Mouse (Mus musculus): ENCODE measurements around the gene Foxj2. TPM values are rescaled to one million over a fixed set of nuclear protein-coding genes. Genes with fewer than 3 reads are reported as not detected.

The Foxj2 gene
- polyA plus RNA-seq (2015; fragmentation: Nextera tagmentation; extraction: Ambion mirVana), result 4.9 and 6.2 TPM in 2 replicates

DNA sequence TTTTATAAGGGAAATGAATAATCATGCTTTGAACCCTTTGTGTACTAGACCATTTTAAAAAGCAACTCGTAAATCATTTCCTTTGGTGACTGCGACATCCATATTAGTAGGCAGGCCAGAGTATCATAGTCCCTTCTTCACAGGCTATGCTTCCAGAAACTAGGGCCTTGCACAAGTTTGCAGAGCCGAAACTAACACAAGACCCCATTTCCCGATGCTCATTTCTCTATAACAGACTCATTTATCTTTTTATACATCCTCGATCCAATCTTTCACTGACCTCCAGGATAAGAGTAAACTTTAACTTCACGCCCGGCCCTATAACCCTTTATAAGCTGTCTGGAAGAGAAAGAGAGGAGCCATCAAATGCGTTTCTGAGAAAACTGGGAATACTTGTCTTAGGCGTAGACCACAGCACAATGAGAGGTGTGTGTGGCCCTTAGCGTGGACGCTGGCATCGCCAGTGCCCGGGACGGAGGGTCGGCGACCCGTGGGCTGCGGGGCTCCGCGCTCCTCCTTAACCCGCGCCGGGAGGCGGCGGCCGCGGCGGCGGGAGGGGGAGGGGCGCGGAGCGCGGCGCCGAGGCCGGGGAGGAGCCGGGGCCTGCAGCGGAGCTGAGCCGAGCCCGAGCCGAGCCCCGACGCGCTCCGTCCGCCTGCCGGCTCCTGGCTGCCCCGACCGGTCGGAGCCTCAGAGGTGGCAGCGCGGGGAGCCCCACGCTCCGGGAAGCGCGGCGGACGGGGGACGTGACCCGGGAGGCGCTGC lies at the start of gene Foxj2:
TSS of gene Foxj2 (plus strand) at position 609 of the 765 bp plus-strand sequence.
- H3K4me3 ChIP-seq (replicated peaks), result peak within 1 kb of the TSS; percentile 93
- peak within 1 kb of the TSS; percentile 95 for H3K9ac ChIP-seq (replicated peaks)
- peak; percentile 85 for ATAC-seq
- peaks cover 8% of the 10 kb centered on the region; the same call in 1 of the 2 replicates for H3K27me3 ChIP-seq
- H3K4me2 ChIP-seq (replicated peaks), result peak within 1 kb of the TSS; percentile 88
- no peaks in the 10 kb centered on the region for H3K9me3 ChIP-seq
- H3K36me3 ChIP-seq, result no peaks in the 10 kb centered on the region
- peak within 1 kb of the TSS; percentile 64; the same call in 1 of the 2 replicates for H3K27ac ChIP-seq
- peaks cover 32% of the 10 kb centered on the region for H3K4me1 ChIP-seq (replicated peaks)
- WGBS, result 2% methylated on average over 40 of the region's 61 CpGs

DNA sequence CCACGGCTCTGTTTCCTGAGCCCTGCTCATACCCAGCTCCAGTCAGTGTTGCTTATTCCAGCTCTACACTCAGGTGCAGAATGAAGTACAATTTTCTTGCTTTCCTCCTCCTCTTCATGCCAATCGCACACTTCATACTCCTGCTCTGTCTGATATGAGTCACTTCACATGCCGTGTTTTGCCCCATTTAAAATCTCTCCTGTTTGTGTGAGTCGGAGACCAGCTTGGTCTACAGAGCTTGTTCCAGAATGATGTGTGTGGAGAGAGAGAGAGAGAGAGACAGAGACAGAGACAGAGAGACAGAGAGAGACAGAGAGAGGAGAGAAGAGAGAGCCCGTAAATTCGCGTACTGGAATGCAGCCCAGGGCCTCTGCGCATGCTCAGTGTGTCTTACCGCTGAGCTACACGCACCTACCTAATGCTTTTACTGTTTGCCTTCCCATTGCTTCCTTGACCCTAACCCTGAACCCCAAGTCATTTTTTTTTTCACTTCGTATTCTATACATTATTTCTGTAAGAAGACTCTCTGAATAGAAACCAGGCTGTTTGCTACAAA lies 48.9 kb upstream of the Foxj2 start:
- no peak overlapping the region for H3K4me2 ChIP-seq (replicated peaks)
- H3K4me3 ChIP-seq (replicated peaks), result no peak overlapping the region
- no peak overlapping the region for H3K9ac ChIP-seq (replicated peaks)
- no peaks in the 10 kb centered on the region for H3K36me3 ChIP-seq
- H3K9me3 ChIP-seq, result no peaks in the 10 kb centered on the region
- WGBS, result 93% methylated on average over 11 of the region's 11 CpGs
- no peak for ATAC-seq
- H3K4me1 ChIP-seq (replicated peaks), result peaks cover 22% of the 10 kb centered on the region
- H3K27ac ChIP-seq, result no peak overlapping the region
- no peaks in the 10 kb centered on the region for H3K27me3 ChIP-seq

DNA sequence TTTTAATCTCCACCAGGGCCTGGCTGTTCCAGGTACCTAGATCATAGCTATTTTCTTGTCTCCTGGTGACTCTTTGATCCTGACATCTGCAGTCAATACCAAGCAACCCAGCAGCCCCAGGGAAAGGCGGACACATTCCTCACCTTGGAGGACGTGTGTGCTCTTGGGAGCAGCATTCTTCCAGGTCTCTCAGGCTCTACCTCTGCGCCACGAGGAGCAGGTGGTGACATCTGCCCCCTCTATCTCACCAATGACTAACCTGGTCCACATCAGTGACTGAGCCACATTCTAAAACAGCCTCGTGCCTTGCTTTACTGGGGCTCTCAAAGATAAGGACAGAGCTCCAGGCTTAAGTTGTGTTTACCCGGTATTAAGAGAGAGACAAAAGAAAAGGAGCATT lies 47.0 kb upstream of the Foxj2 start:
- H3K4me1 ChIP-seq (replicated peaks), result peaks cover 14% of the 10 kb centered on the region
- no peak overlapping the region for H3K4me3 ChIP-seq (replicated peaks)
- no peak for ATAC-seq
- H3K27ac ChIP-seq, result no peak overlapping the region
- WGBS, result 53% methylated on average over 6 of the region's 6 CpGs
- H3K9me3 ChIP-seq, result no peaks in the 10 kb centered on the region
- H3K27me3 ChIP-seq, result no peaks in the 10 kb centered on the region
- no peaks in the 10 kb centered on the region for H3K36me3 ChIP-seq
- H3K4me2 ChIP-seq (replicated peaks), result no peak overlapping the region
- H3K9ac ChIP-seq (replicated peaks), result no peak overlapping the region

DNA sequence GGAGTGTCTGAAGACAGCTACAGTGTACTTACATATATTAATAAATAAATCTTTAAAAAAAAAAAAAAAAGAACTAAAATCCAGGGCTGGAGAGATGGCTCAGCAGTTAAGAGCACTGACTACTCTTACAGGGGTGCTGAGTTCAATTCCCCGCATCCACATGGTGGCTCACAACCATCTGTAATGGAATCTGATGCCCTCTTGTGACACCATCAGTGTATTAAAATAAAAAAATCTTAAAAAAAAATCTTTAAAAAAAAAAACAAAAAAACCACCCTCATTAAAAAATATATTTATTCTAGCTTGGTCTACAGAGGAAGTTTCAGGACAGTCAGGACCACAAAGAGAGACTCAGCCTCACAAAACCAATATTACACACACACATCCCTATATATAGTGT lies 45.4 kb upstream of the Foxj2 start:
- H3K4me3 ChIP-seq (replicated peaks), result no peak overlapping the region
- no peaks in the 10 kb centered on the region for H3K27me3 ChIP-seq
- peaks cover 14% of the 10 kb centered on the region for H3K4me1 ChIP-seq (replicated peaks)
- H3K9me3 ChIP-seq, result no peaks in the 10 kb centered on the region
- H3K27ac ChIP-seq, result no peak overlapping the region
- H3K9ac ChIP-seq (replicated peaks), result no peak overlapping the region
- no peak overlapping the region for H3K4me2 ChIP-seq (replicated peaks)
- no peak for ATAC-seq
- H3K36me3 ChIP-seq, result no peaks in the 10 kb centered on the region
- 96% methylated on average over 1 of the region's 1 CpGs for WGBS

DNA sequence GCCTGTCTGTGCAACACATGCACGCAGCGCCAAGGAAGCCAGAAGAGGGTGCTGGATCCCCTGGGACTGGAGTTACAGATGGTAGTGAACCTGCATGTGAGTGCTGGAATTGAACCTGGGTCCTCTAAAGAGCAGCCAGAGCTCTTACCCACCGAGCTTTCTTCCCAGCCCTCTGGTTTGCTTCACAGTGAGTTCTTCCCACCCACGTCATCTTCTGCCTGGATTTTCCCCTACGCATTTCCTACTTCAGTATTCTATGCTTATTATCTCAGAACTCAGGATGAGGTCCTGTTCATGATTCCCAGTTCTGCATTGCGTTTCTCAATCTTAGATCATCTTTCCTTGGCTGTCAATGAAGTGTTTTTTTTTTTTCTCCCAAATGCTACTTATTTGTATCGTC lies 43.7 kb upstream of the Foxj2 start:
- WGBS, result 85% methylated on average over 7 of the region's 7 CpGs

DNA sequence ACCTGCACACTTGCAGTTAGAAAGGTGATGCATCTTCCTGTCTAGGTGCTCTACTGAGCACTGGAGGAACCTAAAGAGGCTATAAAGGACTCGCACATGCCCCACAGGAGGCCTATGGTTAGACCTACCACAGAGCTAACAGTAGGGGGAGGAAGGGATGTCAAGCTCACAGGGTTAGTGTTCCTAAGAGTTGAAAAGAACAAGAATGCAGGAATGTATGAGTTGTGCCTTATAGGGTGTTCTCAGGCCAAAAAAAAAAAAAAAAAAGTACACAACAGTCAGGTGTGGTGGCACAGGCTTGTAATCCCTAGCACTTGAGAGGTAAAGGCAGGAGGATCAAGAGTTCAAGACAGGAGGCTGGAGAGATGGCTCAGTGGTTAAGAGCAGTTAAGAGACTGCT lies 39.8 kb upstream of the Foxj2 start:
- Histone ChIP-seq H3K4me2 (replicated peaks) (no peak overlapping the region), H3K4me1 (replicated peaks) (no peaks in the 10 kb centered on the region), H3K9ac (replicated peaks) (no peak overlapping the region), H3K36me3 (no peaks in the 10 kb centered on the region), H3K27me3 (no peaks in the 10 kb centered on the region), H3K9me3 (no peaks in the 10 kb centered on the region), H3K27ac (no peak overlapping the region), H3K4me3 (replicated peaks) (no peak overlapping the region)
- 57% methylated on average over 1 of the region's 1 CpGs for WGBS
- ATAC-seq, result no peak

More for the DNA sequence above, 43.7 kb upstream of the Foxj2 start:
- H3K9me3 ChIP-seq, result no peaks in the 10 kb centered on the region
- no peak for ATAC-seq
- H3K27me3 ChIP-seq, result no peaks in the 10 kb centered on the region
- no peaks in the 10 kb centered on the region for H3K4me1 ChIP-seq (replicated peaks)
- no peaks in the 10 kb centered on the region for H3K36me3 ChIP-seq
- no peak overlapping the region for H3K9ac ChIP-seq (replicated peaks)
- H3K4me2 ChIP-seq (replicated peaks), result no peak overlapping the region
- no peak overlapping the region for H3K4me3 ChIP-seq (replicated peaks)
- H3K27ac ChIP-seq, result no peak overlapping the region

DNA sequence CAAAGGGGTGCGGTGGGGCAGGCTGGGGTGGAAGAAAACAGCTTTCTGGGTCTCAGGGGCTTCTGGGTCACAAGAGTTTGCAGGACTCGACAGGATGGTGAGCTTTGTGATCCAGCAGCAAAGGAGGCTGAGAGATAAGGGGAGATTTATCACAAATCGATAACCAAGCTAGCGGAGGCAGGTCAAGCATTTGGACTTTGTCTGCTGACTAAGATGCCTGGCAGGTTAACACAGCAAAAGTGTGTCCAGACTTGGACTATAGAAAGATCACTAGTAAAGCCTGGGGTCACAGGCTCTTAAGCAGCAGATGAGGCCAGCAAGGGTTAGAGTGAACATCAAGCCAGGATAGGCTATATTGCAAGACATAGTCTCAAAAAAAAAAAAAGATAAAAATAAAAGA lies 38.5 kb upstream of the Foxj2 start:
- no peaks in the 10 kb centered on the region for H3K27me3 ChIP-seq

DNA sequence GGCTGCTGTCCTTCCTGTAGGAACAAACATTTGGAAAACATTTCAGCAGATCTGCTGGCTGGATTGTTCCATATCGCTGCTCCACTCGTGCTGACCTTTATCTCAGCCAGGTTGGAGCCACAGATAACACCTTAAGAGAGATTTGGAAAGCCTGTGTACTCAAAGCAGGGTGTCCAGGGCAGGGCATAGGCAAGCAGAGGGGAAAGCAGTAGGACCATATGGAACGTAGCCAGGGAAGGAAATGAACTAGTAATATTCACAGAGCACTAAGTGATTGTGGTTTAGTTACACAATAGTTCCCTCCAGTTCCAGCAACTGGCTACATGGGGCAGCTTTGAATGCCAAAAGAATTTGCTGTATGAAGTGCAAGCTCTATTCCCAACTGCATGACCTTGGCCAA lies 37.5 kb upstream of the Foxj2 start:
- 79% methylated on average over 3 of the region's 3 CpGs for WGBS
- Histone ChIP-seq H3K27ac (no peak overlapping the region), H3K4me2 (replicated peaks) (no peak overlapping the region), H3K4me3 (replicated peaks) (no peak overlapping the region), H3K36me3 (no peaks in the 10 kb centered on the region), H3K4me1 (replicated peaks) (no peaks in the 10 kb centered on the region), H3K27me3 (no peaks in the 10 kb centered on the region), H3K9me3 (no peaks in the 10 kb centered on the region), H3K9ac (replicated peaks) (no peak overlapping the region)
- ATAC-seq, result no peak

More for the DNA sequence above, 38.5 kb upstream of the Foxj2 start:
- no peaks in the 10 kb centered on the region for H3K36me3 ChIP-seq
- ATAC-seq, result no peak
- H3K27ac ChIP-seq, result no peak overlapping the region
- H3K4me1 ChIP-seq (replicated peaks), result no peaks in the 10 kb centered on the region
- WGBS, result 76% methylated on average over 4 of the region's 4 CpGs
- H3K4me2 ChIP-seq (replicated peaks), result no peak overlapping the region
- no peak overlapping the region for H3K9ac ChIP-seq (replicated peaks)
- no peak overlapping the region for H3K4me3 ChIP-seq (replicated peaks)
- no peaks in the 10 kb centered on the region for H3K9me3 ChIP-seq

DNA sequence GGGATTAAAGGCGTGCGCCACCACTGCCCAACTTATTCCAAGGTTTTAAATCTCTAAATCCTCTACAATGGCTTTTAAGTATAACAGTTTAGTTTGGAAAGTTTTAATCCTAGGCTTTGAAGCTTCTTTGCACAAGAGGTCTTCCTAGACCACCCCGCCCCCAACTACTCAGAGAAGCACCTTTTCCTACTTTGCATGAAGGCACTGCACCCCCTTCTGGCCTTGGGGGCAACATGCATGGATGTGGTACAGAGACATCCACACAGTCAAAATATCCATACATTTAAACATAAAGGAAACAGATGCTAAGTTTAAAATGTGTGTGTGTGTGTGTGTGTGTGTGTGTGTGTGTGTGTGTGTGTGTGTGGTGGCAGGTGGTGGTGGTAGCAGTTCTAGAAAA lies 34.8 kb upstream of the Foxj2 start:
- H3K4me1 ChIP-seq (replicated peaks), result no peaks in the 10 kb centered on the region
- no peaks in the 10 kb centered on the region for H3K27me3 ChIP-seq
- H3K36me3 ChIP-seq, result no peaks in the 10 kb centered on the region
- H3K9me3 ChIP-seq, result no peaks in the 10 kb centered on the region
- ATAC-seq, result no peak
- no peak overlapping the region for H3K27ac ChIP-seq
- H3K4me3 ChIP-seq (replicated peaks), result no peak overlapping the region
- H3K4me2 ChIP-seq (replicated peaks), result no peak overlapping the region
- 96% methylated on average over 3 of the region's 3 CpGs for WGBS
- H3K9ac ChIP-seq (replicated peaks), result no peak overlapping the region

DNA sequence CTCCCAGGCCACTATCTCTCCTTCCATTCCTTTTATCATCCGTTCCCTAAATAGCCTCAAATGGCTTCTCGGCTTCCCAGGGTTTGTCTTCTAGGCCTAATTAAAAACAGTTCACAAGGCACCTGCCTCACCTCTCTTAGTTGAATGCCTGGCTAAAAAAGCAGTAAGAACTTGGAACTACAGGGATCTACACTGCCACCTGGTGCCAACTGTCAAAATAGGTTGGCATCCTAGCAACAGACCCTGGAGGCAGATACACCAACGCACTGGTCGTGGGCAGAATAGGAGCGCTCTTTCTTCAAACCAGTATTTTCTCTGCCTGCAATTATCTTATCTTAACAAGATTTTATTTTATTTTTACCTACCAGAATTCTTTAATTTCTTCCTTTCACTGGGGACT lies 33.4 kb upstream of the Foxj2 start:
- H3K27me3 ChIP-seq, result no peaks in the 10 kb centered on the region
- no peaks in the 10 kb centered on the region for H3K9me3 ChIP-seq
- ATAC-seq, result peak; percentile 79
- no peaks in the 10 kb centered on the region for H3K4me1 ChIP-seq (replicated peaks)
- H3K27ac ChIP-seq, result no peak overlapping the region
- H3K36me3 ChIP-seq, result no peaks in the 10 kb centered on the region
- H3K9ac ChIP-seq (replicated peaks), result no peak overlapping the region
- no peak overlapping the region for H3K4me2 ChIP-seq (replicated peaks)
- H3K4me3 ChIP-seq (replicated peaks), result no peak overlapping the region
- 36% methylated on average over 5 of the region's 5 CpGs for WGBS

DNA sequence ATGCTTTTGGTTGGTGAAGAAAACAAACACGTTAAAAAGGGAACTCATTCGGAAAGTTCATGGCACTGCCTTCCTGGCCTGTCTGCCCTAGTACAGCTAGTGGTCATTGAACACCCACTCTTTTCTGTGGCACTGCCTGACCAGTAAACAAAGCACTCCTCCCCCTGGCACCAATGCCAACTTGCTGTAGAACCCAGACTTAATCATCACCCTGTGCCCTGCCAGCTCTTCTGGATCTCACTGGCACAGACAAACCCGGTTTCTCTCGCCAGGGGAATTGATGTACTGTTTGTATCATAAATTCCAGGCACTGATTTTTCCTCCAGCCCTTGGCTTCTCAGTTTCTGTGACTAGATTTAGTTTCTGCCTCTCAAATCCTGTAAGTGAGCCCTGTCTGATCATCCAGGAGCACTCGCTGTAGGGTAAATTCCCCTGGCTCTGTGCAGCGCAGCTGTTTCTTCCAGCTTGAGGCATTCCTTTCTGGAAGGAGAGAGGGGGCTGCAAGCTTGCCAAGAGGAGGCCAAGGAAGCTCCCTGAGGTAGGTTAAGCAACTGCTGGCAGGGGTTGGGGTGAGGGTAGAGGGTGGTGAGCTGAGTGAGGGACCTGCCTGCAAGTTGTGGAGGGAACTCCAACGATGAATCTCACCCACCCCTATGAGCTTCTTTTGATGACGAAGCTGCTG lies 24.3 kb upstream of the Foxj2 start:
- 78% methylated on average over 8 of the region's 8 CpGs for WGBS
- H3K27me3 ChIP-seq, result peaks cover 4% of the 10 kb centered on the region
- H3K4me3 ChIP-seq (replicated peaks), result no peak overlapping the region
- no peak for ATAC-seq
- H3K27ac ChIP-seq, result no peak overlapping the region
- no peak overlapping the region for H3K4me2 ChIP-seq (replicated peaks)
- no peaks in the 10 kb centered on the region for H3K4me1 ChIP-seq (replicated peaks)
- H3K9me3 ChIP-seq, result no peaks in the 10 kb centered on the region
- no peak overlapping the region for H3K9ac ChIP-seq (replicated peaks)
- H3K36me3 ChIP-seq, result no peaks in the 10 kb centered on the region

DNA sequence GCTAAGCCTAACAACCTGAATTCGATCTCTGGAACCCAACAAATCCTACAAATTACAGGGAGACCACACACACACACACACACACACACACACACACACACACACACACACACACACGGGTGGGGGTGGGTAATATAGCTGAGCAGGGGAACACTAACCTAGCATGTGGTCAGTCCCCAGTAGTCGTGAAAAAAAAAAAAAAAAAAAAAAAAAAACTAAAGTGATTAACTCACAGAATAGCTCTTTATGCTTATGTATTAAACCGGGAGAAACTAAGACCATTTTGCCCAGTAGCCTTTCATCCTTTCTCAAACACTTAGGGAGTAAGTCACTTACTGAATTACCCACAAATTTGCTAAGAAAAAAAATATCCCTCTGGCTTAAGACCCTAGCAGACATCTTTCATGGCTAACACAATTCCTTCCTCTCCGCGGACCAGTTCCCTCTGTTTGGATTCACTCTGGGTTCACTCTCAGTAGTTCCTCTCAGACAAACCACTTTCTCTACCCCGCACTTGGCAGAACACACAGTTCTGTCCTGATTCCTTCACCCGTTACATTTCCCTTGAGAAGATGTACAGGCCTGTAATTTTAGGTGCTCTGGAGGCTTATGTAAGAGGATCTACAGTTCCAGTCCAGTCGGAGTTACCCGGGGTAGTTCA lies 18.9 kb upstream of the Foxj2 start:
- WGBS, result 34% methylated on average over 10 of the region's 10 CpGs
- Histone ChIP-seq H3K4me1 (replicated peaks) (peaks cover 15% of the 10 kb centered on the region; the same call in 1 of the 2 replicates), H3K27ac (no peak overlapping the region), H3K9me3 (no peaks in the 10 kb centered on the region), H3K27me3 (peaks cover 31% of the 10 kb centered on the region), H3K4me2 (replicated peaks) (peak overlapping the region; percentile 92), H3K4me3 (replicated peaks) (peak overlapping the region; percentile 62), H3K9ac (replicated peaks) (peak overlapping the region; percentile 80), H3K36me3 (no peaks in the 10 kb centered on the region)
- ATAC-seq, result no peak; the same call in 1 of the 2 replicates

All from midbrain, embryonic 13.5 days (tissue).